Mouse (Mus musculus): ENCODE measurements around the gene Gpr108.

The Gpr108 gene

GRCm38 (mm10) chr17:57267556-57268126 lies 19.4 kb upstream of the Gpr108 start:
- no peak for DNase-seq

DNA sequence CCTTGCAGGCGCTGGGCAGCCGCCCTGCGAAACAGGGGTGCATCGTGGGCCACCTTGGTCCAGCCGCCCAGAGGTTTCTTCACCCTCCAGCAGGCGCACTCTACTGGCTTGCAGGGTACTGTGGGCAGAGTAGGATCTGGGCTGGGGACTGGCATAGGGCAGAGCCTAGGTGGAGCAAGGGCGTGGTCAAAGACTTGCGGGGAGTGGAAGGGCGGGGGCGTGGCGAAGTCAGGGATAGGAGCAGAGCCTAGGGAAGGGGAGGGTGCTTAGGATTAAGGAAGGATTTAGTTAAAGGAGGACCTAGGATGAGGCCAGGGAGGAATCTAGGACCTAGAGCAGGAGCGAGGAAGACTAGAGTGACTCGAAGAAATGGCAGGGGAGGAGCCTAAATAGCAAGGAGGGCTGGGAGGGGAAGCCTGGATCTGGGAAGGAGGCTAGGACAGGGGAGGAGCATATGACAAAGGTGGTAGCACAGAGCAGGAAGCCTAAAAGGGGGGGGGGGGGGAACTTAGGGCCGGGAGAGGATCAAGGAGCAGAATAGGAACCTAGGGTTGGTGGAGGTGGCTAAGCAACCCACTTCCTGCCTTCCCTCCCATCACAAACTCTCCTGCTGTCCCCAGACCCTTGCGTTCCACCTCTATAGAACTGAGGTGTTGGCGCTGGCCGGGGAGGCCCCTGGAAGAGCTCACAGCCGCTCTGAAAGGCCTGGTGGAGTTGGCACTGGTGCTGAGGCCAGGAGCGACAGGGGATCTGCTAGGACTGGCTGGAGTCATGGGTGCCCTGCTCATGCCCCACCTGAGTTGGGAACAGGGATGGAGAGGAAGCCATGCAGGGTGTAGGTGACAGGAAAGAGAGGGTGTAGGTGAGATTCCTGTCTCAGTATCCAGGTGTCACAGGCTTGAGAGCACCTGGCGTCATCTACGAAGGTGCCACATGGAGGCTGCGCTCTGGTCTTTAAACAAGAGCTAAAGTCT lies 17.0 kb upstream of the Gpr108 start:
- peak; percentile 55 for DNase-seq

GRCm38 (mm10) chr17:57264164-57264563 lies 15.9 kb upstream of the Gpr108 start:
- DNase-seq, result no peak

GRCm38 (mm10) chr17:57262901-57263550 lies 14.8 kb upstream of the Gpr108 start:
- DNase-seq, result no peak

GRCm38 (mm10) chr17:57261796-57262195 lies 13.6 kb upstream of the Gpr108 start:
- no peak for DNase-seq

DNA sequence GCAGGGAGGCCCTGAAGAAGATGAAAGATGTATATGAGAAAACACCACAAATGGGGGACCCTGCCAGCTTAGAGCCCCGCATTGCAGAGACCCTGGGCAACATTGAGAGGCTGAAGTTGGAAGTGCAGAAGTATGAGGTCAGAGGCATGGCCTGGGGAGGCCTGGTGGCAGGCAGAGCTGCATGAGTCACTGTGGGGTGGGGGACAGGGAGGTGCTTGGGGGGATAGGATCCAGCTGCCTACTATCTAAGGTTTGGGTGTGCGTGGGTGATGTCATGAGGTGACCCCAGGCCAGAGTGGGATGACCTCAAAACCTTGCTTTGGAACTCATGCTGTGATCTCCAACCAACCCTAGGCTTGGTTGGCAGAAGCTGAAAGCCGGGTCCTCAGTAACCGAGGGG lies 13.0 kb upstream of the Gpr108 start:
- no peak for DNase-seq

GRCm38 (mm10) chr17:57260351-57260750 lies 12.1 kb upstream of the Gpr108 start:
- DNase-seq, result no peak

- no peak for DNase-seq
Measured at GRCm38 (mm10) chr17:57259742-57260141, 11.5 kb upstream of the Gpr108 start.

- DNase-seq, result no peak
Measured at GRCm38 (mm10) chr17:57258191-57258590, 9.9 kb upstream of the Gpr108 start.

GRCm38 (mm10) chr17:57256921-57257485 lies 8.8 kb upstream of the Gpr108 start:
- DNase-seq, result no peak

GRCm38 (mm10) chr17:57255354-57255753 lies 7.1 kb upstream of the Gpr108 start:
- DNase-seq, result no peak

GRCm38 (mm10) chr17:57253306-57253705 lies 5.1 kb upstream of the Gpr108 start:
- no peak for DNase-seq

DNA sequence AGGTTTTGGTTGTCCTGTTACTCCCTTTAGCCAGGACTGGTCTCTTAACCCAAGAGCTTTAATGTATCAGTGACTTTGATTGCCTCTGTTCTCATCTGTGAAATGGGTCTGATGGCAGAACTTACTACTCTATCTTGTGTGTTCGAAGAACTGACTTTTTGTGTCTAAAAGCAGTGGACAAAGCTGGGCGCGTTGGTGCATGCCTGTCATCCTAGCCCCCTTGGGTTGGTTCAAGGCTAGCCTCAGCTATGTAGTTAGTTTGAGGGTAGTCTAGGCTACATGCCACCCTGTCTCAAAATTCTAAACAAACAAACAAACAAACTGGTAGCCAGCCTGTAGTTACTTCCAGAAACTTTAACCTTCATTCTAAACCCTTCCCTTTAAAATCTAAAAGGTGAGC lies 3.2 kb upstream of the Gpr108 start:
- no peak for DNase-seq

DNA sequence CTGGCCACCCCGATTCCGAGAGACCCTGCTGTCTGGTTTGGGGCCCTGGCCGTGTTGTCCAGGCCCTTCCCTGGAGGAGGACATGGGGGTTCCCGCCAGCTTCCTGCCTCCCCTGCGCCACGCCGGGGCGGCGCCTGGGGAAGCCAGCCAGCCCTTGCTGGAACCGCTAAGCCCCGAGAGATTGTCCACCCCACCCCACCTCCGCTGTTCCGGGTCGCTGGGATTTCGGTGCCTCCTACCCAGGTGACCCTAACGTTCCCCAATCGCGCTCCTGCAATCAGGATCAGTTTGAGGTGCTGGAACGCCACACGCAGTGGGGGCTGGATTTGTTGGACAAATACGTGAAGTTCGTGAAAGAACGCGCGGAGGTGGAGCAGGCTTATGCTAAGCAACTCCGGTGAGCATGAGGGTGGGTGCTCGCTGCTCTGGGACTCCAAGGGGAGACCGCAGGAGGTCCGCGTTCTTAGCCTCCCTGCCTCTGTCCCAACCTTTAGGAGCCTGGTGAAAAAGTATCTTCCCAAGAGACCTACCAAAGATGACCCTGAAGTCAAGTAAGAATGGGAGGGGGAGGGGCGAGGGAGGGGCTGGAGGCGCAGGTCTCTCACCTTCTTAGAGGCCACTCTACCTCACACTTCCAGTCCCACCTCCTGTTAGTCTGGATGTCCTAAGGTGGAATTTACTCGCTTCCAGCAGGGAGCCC lies 2.4 kb upstream of the Gpr108 start:
- DNase-seq, result peak; percentile 25

GRCm38 (mm10) chr17:57249186-57250181 lies 1.2 kb upstream of the Gpr108 start, which contains the start of gene Trip10:
Trip10 (plus strand) TSS chr17:57249455.
- DNase-seq, result peak; percentile 99

- DNase-seq, result no peak
Measured at GRCm38 (mm10) chr17:57248771-57249170, 525 bp upstream of the Gpr108 start.

DNA sequence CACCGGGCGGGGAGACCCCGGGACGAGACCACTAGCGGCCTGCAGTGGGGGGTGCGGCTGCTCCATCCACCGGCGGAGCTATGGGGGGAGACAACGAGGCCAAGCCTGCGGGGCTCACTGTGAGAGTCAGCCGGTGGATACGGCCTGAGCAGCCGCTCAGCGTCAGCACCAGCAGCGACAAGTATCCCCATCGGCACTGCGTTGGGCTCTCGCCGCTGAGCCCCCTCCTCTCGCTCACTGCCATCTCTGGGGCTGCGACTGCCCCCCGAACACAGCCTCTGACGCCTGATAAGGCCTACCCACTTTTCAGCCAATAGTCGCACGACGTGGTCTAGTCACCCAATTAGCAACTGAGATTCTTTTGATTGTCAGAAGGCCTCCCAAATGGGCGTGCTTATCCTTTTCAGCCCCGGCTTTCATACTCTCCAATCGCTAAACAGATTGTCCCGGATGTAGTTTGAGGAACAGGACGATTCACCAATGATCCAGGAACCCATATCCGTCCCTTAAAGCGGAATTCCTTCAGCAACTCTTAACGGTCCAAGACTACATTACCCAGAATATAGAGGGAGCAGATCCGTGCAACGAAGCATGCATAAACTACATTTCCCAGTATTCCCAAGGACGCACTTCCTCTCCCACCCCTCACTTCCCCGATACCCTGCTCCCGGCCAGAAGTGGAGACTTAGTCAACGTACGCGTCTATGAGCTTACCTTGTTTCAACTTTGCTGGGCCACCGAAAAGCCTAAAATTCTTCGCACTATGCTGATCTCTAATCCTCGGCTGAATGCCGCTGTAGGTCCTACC lies 649 bp downstream of the Gpr108 start:
- DNase-seq, result peak; percentile 91

DNA sequence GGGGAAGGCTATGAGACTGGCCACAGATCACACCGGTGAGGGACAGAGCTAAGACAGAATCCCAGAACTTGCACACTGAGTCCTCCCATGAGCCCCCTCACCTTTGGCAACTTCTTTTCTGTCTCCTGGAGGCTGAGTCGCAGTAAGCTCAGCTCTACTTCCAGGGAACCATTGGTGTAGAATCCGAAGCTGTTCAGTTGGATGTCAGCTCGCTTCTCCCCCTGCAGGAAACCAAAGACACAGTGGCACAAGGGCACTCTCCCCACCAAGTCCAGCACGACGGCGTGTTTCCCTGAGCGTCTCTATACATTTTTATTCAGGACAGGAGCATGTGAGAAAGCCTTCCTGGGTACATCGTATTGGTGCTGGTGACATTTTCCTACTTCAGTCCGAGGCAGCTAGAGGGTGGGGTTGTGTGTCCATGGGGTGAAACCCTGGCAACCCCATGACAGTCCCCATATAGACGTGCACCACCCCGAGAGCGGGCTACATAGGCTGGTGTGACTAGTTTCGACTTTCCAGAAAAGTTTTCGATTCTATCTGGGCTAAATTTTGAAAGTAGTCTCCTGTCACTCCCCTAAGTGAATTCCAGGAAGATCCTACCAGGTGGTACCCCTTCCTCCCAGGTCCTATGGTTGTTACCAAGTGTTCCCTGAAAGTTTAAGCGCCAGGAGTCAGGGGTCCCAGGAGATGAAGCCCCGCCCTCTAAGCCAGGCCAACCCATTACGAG lies 1.4 kb downstream of the Gpr108 start:
- no peak for DNase-seq

DNA sequence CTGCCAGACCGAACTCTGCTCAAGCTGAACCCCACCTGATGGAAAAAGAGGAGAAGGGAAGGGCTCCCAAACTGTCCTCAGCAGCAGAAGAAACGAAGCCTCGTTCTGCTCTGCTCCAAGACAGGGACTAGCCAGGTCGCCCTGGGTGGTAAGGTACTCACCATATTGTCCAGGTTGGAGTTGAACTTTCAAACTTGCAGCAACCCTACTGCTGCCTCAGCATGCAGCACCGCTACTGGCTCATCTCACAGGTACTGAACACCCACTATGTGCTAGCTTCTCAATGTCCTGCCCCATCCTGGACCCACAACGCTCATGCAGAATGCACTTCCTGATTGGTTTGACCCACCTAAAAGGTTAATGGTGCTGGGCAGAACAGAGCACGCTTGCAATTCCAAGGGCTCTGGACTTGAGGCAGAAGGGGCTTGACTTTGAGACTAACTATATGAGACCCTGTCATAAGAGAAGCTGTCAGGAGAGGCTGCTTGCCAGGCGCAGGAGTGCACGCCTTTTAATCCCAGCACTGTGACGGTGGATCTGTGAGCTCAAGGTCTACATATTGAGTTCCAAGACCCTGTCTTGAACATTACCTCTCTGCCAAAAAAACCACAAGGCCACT lies 2.8 kb downstream of the Gpr108 start:
- DNase-seq, result no peak
